Mouse (Mus musculus) liver, postnatal 0 days (tissue): Measurements from ENCODE around the gene Gm21970. TPM values are rescaled to one million over a fixed set of nuclear protein-coding genes. Genes with fewer than 3 reads are reported as not detected.

Experiments
- ATAC-seq: fragments of 200-750 bp; cut with Nextera tagmentation; 2 replicates; pipeline ENCODE4 v1.8.0; 2017; ENCODE audit warnings: mild to moderate bottlenecking, moderate library complexity
- DNase-seq: peaks from one replicate; pipeline ENCODE4 v3.0.0-alpha.2; 2016
- H3K27ac ChIP-seq: fragments of 300-500 bp; sonication (generic); 2 replicates; pipeline ENCODE4 v1.5.1; 2014; ENCODE audit warnings: antibody characterized with exemption, moderate library complexity, mild to moderate bottlenecking, low read depth
- H3K27me3 ChIP-seq: fragments of 300-500 bp; sonication (generic); 2 replicates; pipeline ENCODE4 v1.6.1; 2014; ENCODE audit warnings: low read length, control low read depth, mixed read lengths; ENCODE audit not compliant: insufficient read depth
- H3K36me3 ChIP-seq: fragments of 300-500 bp; sonication (generic); replicated peaks from 2 replicates; pipeline ENCODE4 v1.6.1; 2014; ENCODE audit warnings: mild to moderate bottlenecking, control low read depth, low read length, moderate library complexity, mixed read lengths; ENCODE audit not compliant: insufficient read depth
- H3K4me1 ChIP-seq: fragments of 300-500 bp; sonication (generic); 2 replicates; pipeline ENCODE4 v1.6.1; 2014; ENCODE audit warnings: antibody characterized with exemption, mild to moderate bottlenecking, control low read depth; ENCODE audit not compliant: insufficient read depth
- H3K4me2 ChIP-seq: fragments of 300-500 bp; sonication (generic); 2 replicates; pipeline ENCODE4 v1.6.1; 2014; ENCODE audit warnings: low read depth, mild to moderate bottlenecking, low read length, moderate library complexity, mixed read lengths
- H3K4me3 ChIP-seq: fragments of 300-500 bp; sonication (generic); 2 replicates; pipeline ENCODE4 v1.5.1; 2014; ENCODE audit warnings: low read depth, low read length
- H3K9ac ChIP-seq: fragments of 300-500 bp; sonication (generic); replicated peaks from 2 replicates; pipeline ENCODE4 v1.6.1; 2014; ENCODE audit warnings: mild to moderate bottlenecking, moderate library complexity
- H3K9me3 ChIP-seq: fragments of 300-500 bp; sonication (generic); 2 replicates; pipeline ENCODE4 v1.6.1; 2016; ENCODE audit warnings: mild to moderate bottlenecking, control low read depth, low read length, mixed read lengths
- CTCF ChIP-seq: sonication (generic); IDR thresholded peaks from 2 replicates; pipeline ENCODE4 v1.5.1; 2016; ENCODE audit warnings: antibody characterized with exemption, low read depth
- EP300 ChIP-seq: IDR thresholded peaks from 2 replicates; pipeline ENCODE4 v1.6.1; 2016; ENCODE audit warnings: antibody characterized with exemption, low read depth, mild to moderate bottlenecking
- WGBS: fragments of 180-500 bp; shearing (Covaris S2); extraction: QIAGEN DNeasy Blood & Tissue Kit; methylation state at CpG from one replicate; pipeline ENCODE4 v1.1.7; 2014; ENCODE audit not compliant: insufficient replicate concordance; 5-methylcytosine and 5-hydroxymethylcytosine counted together
- polyA plus RNA-seq: library from polyadenylated mRNA; unstranded; fragments of >200 nt; fragmentation: Nextera tagmentation; extraction: Ambion mirVana; gene quantifications from 2 replicates; pipeline ENCODE4 v1.2.1, GENCODE M21; 2015

Gm21970 gene
- polyA plus RNA-seq, 1 experiment from 2014 or later = not detected

DNA sequence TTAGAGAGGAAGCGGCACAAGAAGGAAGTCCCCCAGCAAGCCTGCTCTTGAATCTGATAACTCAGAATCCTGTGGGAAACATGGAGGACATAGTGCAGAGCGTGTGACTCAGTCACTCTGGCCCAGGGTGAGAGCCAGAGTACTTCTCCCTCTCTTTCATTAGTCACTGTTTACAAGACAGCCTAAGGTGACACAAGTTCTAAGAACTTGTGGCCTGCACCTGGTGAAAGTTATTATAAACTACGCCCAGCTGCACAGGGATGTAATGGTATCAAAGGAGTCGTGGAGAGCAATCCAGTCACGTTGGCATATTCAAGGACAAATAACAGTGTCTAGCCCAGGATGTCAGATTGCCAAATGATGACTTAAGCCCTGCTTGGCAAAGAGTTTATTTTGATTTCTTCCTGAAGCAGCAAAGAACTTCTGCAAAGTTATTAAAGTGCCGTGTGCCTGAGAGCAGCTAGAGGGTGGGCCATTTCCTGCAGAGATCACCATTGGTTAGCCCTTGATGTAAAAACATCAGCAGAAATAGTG lies 60.9 kb downstream of the Gm21970 start:
- peak overlapping the region; percentile 58 for H3K27ac ChIP-seq
- H3K9me3 ChIP-seq = no peaks in the 10 kb centered on the region
- H3K4me2 ChIP-seq = no peak overlapping the region
- H3K36me3 ChIP-seq = no peaks in the 10 kb centered on the region
- ATAC-seq = peak; percentile 24; the same call in 1 of the 2 replicates
- H3K4me3 ChIP-seq = no peak overlapping the region
- 43% methylated on average over 6 of the region's 6 CpGs for whole genome bisulfite sequencing
- no peak for DNase-seq
- H3K4me1 ChIP-seq = peaks cover 52% of the 10 kb centered on the region
- H3K27me3 ChIP-seq = no peaks in the 10 kb centered on the region
- no peak overlapping the region for H3K9ac ChIP-seq
- TF ChIP-seq EP300 = peak; percentile 33
- no peak; the same call in 1 of the 2 replicates for TF ChIP-seq CTCF

DNA sequence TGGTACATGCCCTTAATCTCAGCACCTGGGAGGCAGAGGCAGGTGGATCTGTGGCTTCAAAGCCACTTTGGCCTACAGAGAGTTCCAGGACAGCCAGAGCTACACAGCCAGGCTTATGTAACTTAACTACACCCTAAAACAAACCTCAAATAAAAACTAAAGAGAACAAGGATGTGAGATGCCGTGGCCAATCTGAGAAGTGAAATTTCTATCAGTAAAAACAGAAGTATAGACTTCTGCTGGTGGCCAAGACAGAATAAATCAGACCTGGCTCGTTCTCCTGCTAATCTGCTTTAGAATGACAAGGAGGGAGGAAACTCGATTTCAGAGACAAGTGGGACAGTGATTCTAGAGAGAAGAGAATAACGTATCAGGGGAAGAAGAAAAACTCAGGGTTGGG lies 64.3 kb downstream of the Gm21970 start:
- ATAC-seq (no peak), DNase-seq (no peak)
- H3K9ac ChIP-seq = no peak overlapping the region
- H3K36me3 ChIP-seq = no peaks in the 10 kb centered on the region
- TF ChIP-seq EP300 (no peak), CTCF (no peak)
- no peak overlapping the region for H3K4me3 ChIP-seq
- peak overlapping the region; percentile 67 for H3K27ac ChIP-seq
- H3K9me3 ChIP-seq = no peaks in the 10 kb centered on the region
- no peaks in the 10 kb centered on the region for H3K27me3 ChIP-seq
- 44% methylated on average over 4 of the region's 4 CpGs for WGBS
- no peak overlapping the region for H3K4me2 ChIP-seq
- H3K4me1 ChIP-seq = peaks cover 31% of the 10 kb centered on the region

DNA sequence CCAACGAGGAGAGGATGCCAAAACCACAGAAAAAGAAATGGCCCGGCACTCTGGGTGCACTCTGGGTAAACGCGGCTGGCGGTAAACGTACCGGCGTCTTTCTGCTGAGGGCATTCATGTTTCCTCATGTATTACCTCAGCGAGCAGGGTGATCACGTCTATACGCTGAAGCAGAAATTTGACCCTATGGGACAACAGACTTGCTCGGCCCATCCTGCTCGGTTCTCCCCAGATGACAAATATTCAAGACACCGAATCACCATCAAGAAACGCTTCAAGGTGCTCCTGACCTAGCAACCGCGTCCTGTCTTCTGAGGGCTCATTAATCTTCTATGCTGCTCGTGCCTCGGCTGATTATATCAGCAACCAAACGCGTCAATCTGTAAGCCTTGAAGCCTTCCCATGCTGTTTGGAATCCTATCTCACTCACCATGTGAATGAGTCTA lies 66.8 kb downstream of the Gm21970 start:
- H3K36me3 ChIP-seq = no peaks in the 10 kb centered on the region
- no peak overlapping the region for H3K27ac ChIP-seq
- 0 out of 2 replicates have a peak overlapping the region, but pooled peaks have one; percentile 11 for H3K9ac ChIP-seq
- peaks cover 20% of the 10 kb centered on the region for H3K4me1 ChIP-seq
- no peak overlapping the region for H3K4me2 ChIP-seq
- H3K27me3 ChIP-seq = no peaks in the 10 kb centered on the region
- no peaks in the 10 kb centered on the region for H3K9me3 ChIP-seq
- DNase-seq (no peak), ATAC-seq (no peak)
- TF ChIP-seq EP300 = no peak
- H3K4me3 ChIP-seq = no peak overlapping the region
- WGBS = 61% methylated on average over 21 of the region's 21 CpGs

- Histone ChIP-seq H3K9ac (no peak overlapping the region), H3K27ac (0 out of 2 replicates have a peak overlapping the region, but pooled peaks have one; percentile 0), H3K4me2 (no peak overlapping the region), H3K4me1 (peaks cover 27% of the 10 kb centered on the region), H3K4me3 (no peak overlapping the region), H3K27me3 (no peaks in the 10 kb centered on the region), H3K36me3 (no peaks in the 10 kb centered on the region), H3K9me3 (no peaks in the 10 kb centered on the region)
- ATAC-seq (no peak), DNase-seq (no peak)
- TF ChIP-seq CTCF = no peak
- TF ChIP-seq EP300 = no peak
- WGBS = 64% methylated on average over 5 of the region's 5 CpGs
Measured at GRCm38 (mm10) chr16:91458976-91459375, 67.5 kb downstream of the Gm21970 start.

- TF ChIP-seq EP300 (no peak), CTCF (no peak)
Measured at GRCm38 (mm10) chr16:91459396-91459795, 67.9 kb downstream of the Gm21970 start.

DNA sequence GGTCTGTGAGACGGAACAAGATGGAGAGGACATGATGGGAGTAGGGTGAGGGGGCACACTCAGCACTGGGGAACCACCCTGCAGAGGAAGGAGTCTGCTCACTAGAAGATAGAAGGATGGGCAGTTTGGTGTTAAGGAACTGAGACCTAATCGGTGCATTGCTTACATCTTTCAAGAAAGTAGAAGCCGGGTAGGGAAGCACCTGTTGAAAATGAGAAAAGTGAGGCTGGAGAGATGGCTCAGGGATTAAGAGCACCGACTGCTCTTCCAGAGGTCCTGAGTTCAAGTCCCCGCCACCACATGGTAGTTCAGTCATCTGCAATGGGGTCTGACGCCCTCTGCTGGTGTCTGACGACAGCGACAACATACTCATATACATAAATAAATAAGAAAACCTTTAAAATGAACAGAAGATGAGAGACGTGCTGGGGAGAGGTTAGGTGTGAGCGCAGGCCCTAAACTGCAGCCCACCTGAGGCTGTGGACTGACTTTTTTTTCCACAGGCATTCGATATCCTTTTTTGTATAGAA lies 68.4 kb downstream of the Gm21970 start:
- ATAC-seq = no peak

More at GRCm38 (mm10) chr16:91459396-91459795, 67.9 kb downstream of the Gm21970 start:
- H3K9me3 ChIP-seq = no peaks in the 10 kb centered on the region
- H3K4me1 ChIP-seq = peaks cover 31% of the 10 kb centered on the region
- 82% methylated on average over 3 of the region's 3 CpGs for WGBS
- H3K4me3 ChIP-seq = no peak overlapping the region
- no peaks in the 10 kb centered on the region for H3K36me3 ChIP-seq
- no peak overlapping the region for H3K4me2 ChIP-seq
- DNase-seq (no peak), ATAC-seq (0 out of 2 replicates have a peak, but pooled peaks have one; percentile 24)
- H3K9ac ChIP-seq = no peak overlapping the region
- no peaks in the 10 kb centered on the region for H3K27me3 ChIP-seq
- H3K27ac ChIP-seq = peak overlapping the region; percentile 85; the same call in 1 of the 2 replicates

More for the DNA sequence above, 68.4 kb downstream of the Gm21970 start:
- H3K4me2 ChIP-seq = no peak overlapping the region
- H3K4me3 ChIP-seq = no peak overlapping the region
- peak; percentile 70 for TF ChIP-seq CTCF
- TF ChIP-seq EP300 = no peak
- no peak for DNase-seq
- WGBS = 71% methylated on average over 11 of the region's 11 CpGs
- no peaks in the 10 kb centered on the region for H3K36me3 ChIP-seq
- peaks cover 31% of the 10 kb centered on the region for H3K4me1 ChIP-seq
- H3K27ac ChIP-seq = peak overlapping the region; percentile 85
- no peaks in the 10 kb centered on the region for H3K9me3 ChIP-seq
- H3K27me3 ChIP-seq = no peaks in the 10 kb centered on the region
- no peak overlapping the region for H3K9ac ChIP-seq
